In the genomic region with DNA sequence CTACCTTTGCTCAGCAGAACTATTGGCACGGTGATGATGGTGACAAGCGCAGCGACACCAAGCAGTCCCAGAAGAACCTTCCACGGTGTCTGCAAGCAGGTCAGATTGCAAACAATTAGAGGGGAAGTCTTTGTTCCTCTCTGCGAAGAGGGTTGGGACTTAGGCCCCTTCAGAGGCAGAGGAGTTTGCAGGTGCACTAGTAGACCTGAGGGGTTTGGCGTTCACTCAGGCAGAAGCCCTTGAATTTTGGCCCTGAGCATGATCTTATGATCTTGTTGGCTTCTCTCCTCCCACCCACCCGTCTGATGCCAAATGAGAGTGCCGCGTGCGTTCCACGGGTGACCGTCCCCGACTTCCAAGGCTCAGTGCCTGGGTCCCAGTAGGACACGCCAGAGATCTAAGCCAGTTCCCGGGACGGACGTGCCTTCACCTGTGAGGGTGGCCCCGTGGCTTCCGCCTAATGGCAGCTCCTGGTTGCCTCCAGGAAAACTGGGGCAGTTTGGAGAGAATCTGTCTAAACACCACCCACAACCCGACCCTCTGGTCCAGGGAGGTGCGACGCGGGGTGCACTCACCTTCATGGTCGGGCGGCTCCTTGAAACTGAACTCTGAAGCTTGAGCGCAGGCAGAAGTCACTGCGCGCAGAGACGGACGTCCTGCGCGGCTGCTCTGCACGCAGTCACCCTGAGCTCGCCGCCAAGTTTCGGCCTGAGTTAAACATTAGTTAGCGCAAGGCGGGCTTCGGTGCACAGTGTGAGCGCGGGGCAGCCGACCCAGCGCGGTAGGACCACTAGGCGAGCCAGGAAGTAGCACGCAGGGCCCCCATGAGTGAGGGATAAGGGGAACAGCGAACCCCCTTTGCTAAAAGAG, we compare ENCODE assay signal across 8 mouse cellular contexts. TPM values are rescaled to one million over a fixed set of nuclear protein-coding genes. Genes with fewer than 3 reads are reported as not detected.
DNase-seq lines count a peak whose midpoint lies in the region; ATAC-seq lines count a peak whose summit lies in the region.

No protein-coding gene starts in this region.

- H3K27ac ChIP-seq in forebrain, embryonic 12.5 days, result no peak overlapping the region
- no peak overlapping the region for H3K27ac ChIP-seq in hindbrain, embryonic 14.5 days
- H3K27ac ChIP-seq in midbrain, embryonic 14.5 days (replicated peaks; ENCODE audit: low read depth, low read length), result no peak overlapping the region

- no peaks in the 10 kb centered on the region for H3K36me3 ChIP-seq in forebrain, embryonic 12.5 days (replicated peaks)
- H3K36me3 ChIP-seq in hindbrain, embryonic 14.5 days (replicated peaks; ENCODE audit: control insufficient read depth, insufficient read depth), result no peaks in the 10 kb centered on the region
- no peaks in the 10 kb centered on the region for H3K36me3 ChIP-seq in midbrain, embryonic 14.5 days (ENCODE audit: control insufficient read depth, insufficient read depth, low read length)

- DNase-seq in CD8-positive naive resting alpha-beta T cell, adult 2 months (ENCODE audit: low read depth in 2 of 2, low spot score in 2 of 2), result peak; percentile 36 to 47
- DNase-seq in MEL-GATA-1-ER (ENCODE audit: extremely low read depth, low read depth), result peak; percentile 44
- DNase-seq in hindbrain, embryonic 14.5 days (ENCODE audit: low spot score), result no peak
- DNase-seq in liver, result peak; percentile 56
- DNase-seq in midbrain, embryonic 14.5 days, result peak; percentile 67
- peak; percentile 38 to 55 for DNase-seq in thymus, adult 18-20 months
- no peak for DNase-seq in left cerebral cortex, adult 8-10 months (ENCODE audit: low spot score in 2 of 2)

- peak; percentile 80; the same call in 1 of the 2 replicates for ATAC-seq in forebrain, embryonic 12.5 days (ENCODE audit: low FRiP score)
- ATAC-seq in hindbrain, embryonic 14.5 days (ENCODE audit: low FRiP score), result peak; percentile 68
- ATAC-seq in midbrain, embryonic 14.5 days (ENCODE audit: low FRiP score, low TSS enrichment), result peak; percentile 51; the same call in 1 of the 2 replicates

- no peaks in the 10 kb centered on the region for H3K9me3 ChIP-seq in forebrain, embryonic 12.5 days
- H3K9me3 ChIP-seq in hindbrain, embryonic 14.5 days (ENCODE audit: control insufficient read depth, low read length), result no peaks in the 10 kb centered on the region
- H3K9me3 ChIP-seq in midbrain, embryonic 14.5 days (ENCODE audit: control insufficient read depth, low read length), result no peaks in the 10 kb centered on the region

- peaks cover 30% of the 10 kb centered on the region for H3K27me3 ChIP-seq in forebrain, embryonic 12.5 days
- peaks cover 27% of the 10 kb centered on the region for H3K27me3 ChIP-seq in hindbrain, embryonic 14.5 days (ENCODE audit: control insufficient read depth, insufficient read depth, low read length)
- H3K27me3 ChIP-seq in midbrain, embryonic 14.5 days (ENCODE audit: control insufficient read depth, insufficient read depth, low read length), result 0 out of 2 replicates have a peak, but pooled peaks cover 16% of the 10 kb centered on the region

- peak overlapping the region; percentile 84 for H3K4me2 ChIP-seq in forebrain, embryonic 12.5 days
- H3K4me2 ChIP-seq in hindbrain, embryonic 14.5 days (replicated peaks), result peak overlapping the region; percentile 63
- peak overlapping the region; percentile 84 for H3K4me2 ChIP-seq in midbrain, embryonic 14.5 days (ENCODE audit: low read length)

- WGBS in forebrain, embryonic 12.5 days, result 6% methylated on average over 47 of the region's 47 CpGs
- WGBS in hindbrain, embryonic 14.5 days, result 7% methylated on average over 47 of the region's 47 CpGs
- WGBS in midbrain, embryonic 14.5 days, result 7% methylated on average over 47 of the region's 47 CpGs

- peak overlapping the region; percentile 43 for H3K4me3 ChIP-seq in forebrain, embryonic 12.5 days (replicated peaks)
- peak overlapping the region; percentile 34 for H3K4me3 ChIP-seq in hindbrain, embryonic 14.5 days (replicated peaks; ENCODE audit: low read length)
- H3K4me3 ChIP-seq in midbrain, embryonic 14.5 days (replicated peaks; ENCODE audit: low read depth, low read length), result peak overlapping the region; percentile 37

- H3K9ac ChIP-seq in forebrain, embryonic 12.5 days, result peak overlapping the region; percentile 40; the same call in 1 of the 2 replicates
- peak overlapping the region; percentile 28 for H3K9ac ChIP-seq in hindbrain, embryonic 14.5 days
- peak overlapping the region; percentile 39; the same call in 1 of the 2 replicates for H3K9ac ChIP-seq in midbrain, embryonic 14.5 days (replicated peaks; ENCODE audit: low read length)

- peaks cover 11% of the 10 kb centered on the region for H3K4me1 ChIP-seq in forebrain, embryonic 12.5 days
- 0 out of 2 replicates have a peak, but pooled peaks cover 10% of the 10 kb centered on the region for H3K4me1 ChIP-seq in hindbrain, embryonic 14.5 days (replicated peaks; ENCODE audit: control insufficient read depth, insufficient read depth, low read length)
- peaks cover 10% of the 10 kb centered on the region; the same call in 1 of the 2 replicates for H3K4me1 ChIP-seq in midbrain, embryonic 14.5 days (ENCODE audit: control insufficient read depth, insufficient read depth, low read length)

RNA-seq across cellular contexts. Expression of a gene that starts 0.6 kb away (rescaled TPM):
- 0.55 and 1.0 TPM in 2 replicates for polyA plus RNA-seq in forebrain, embryonic 12.5 days (2016; fragmentation: Nextera tagmentation; extraction: Ambion mirVana)
- polyA plus RNA-seq in hindbrain, embryonic 14.5 days (2014; fragmentation: Nextera tagmentation; extraction: Ambion mirVana), result 1.1 and 1.4 TPM in 2 replicates
- polyA plus RNA-seq in midbrain, embryonic 14.5 days (2014; fragmentation: Nextera tagmentation; extraction: Ambion mirVana), result 0.72 and 1.5 TPM in 2 replicates
- total RNA-seq in left cerebral cortex, adult 8-10 months (2022), result 1 to 10 TPM; 1.9 to 3.3 (median 2.6) TPM

Comparison
In these comparisons a context has a peak if more than half of its experiments do, and no peak if none do; other contexts are left out.
1. DNase-seq: peak in CD8-positive naive resting alpha-beta T cell, adult 2 months (2 of 2), MEL-GATA-1-ER (single experiment), liver (single experiment), midbrain, embryonic 14.5 days (single experiment) and thymus, adult 18-20 months (2 of 2); none in hindbrain, embryonic 14.5 days (single experiment) and left cerebral cortex, adult 8-10 months (0 of 2).
2. Peak in every context shown above with its lines, with median percentiles within 50 percentile points of each other: ATAC-seq, H3K4me2 ChIP-seq, H3K4me3 ChIP-seq and H3K9ac ChIP-seq.